Mouse (Mus musculus) gastrocnemius, postnatal 36 days (tissue): ENCODE data around the gene Chmp6. TPM values are rescaled to one million over a fixed set of nuclear protein-coding genes. Genes with fewer than 3 reads are reported as not detected.

Experiments
- DNase-seq, 2 experiments: peaks; one replicate each; pipeline ENCODE4 v3.0.0; 2022
- intact Hi-C: fragments of 180-260 bp; cut with DNase I; formaldehyde crosslinking; loops from one replicate; pipeline ENCODE4 v1.15.1; 2025
- long read RNA-seq, 2 experiments: library from polyadenylated mRNA; stranded (forward); transcript quantifications; one replicate each; pipeline ENCODE4 v2.0.0; 2021
- total RNA-seq, 2 experiments: library from RNA; stranded (reverse); gene quantifications; 2 replicates each; pipeline ENCODE4 v1.2.3; 2021

The Chmp6 gene
- 10 to 100 TPM; 23.6 to 28.6 TPM for total RNA-seq
- long read RNA-seq, experiment 1, transcript Chmp6-201 (8 exons, 1,557 nt): major isoform, 59 of 65 reads
- long read RNA-seq, experiment 1, partial matches to known transcripts: 0 of 65 reads
- long read RNA-seq, experiment 1, other reads (novel, unspliced or antisense): 6 of 65 reads
- long read RNA-seq, experiment 2, transcript Chmp6-201 (8 exons, 1,557 nt): major isoform, 47 of 55 reads
- long read RNA-seq, experiment 2, partial matches to known transcripts: 1 of 55 reads
- long read RNA-seq, experiment 2, other reads (novel, unspliced or antisense): 6 of 55 reads

- intact Hi-C loops: no loop called here
- DNase-seq: peak; percentile 89 to 92
Measured at GRCm38 (mm10) chr11:119913291-119913934, at the start of gene Chmp6. Gene Chmp6, plus strand, starts transcription at chr11:119913441.

GRCm38 (mm10) chr11:119866837-119867236 lies 46.4 kb upstream of the Chmp6 start:
- intact Hi-C loops: no loop called here
- DNase-seq: no peak

GRCm38 (mm10) chr11:119868138-119868537 lies 45.1 kb upstream of the Chmp6 start:
- intact Hi-C loops: no loop called here
- DNase-seq: no peak

GRCm38 (mm10) chr11:119868556-119868955 lies 44.7 kb upstream of the Chmp6 start:
- no peak for DNase-seq

GRCm38 (mm10) chr11:119871141-119871540 lies 42.1 kb upstream of the Chmp6 start:
- no peak for DNase-seq
- intact Hi-C loops: no loop called here

More at GRCm38 (mm10) chr11:119868556-119868955, 44.7 kb upstream of the Chmp6 start:
- intact Hi-C loops: no loop called here

GRCm38 (mm10) chr11:119873643-119874042 lies 39.6 kb upstream of the Chmp6 start:
- intact Hi-C loops: no loop called here
- no peak for DNase-seq

- intact Hi-C loops: no loop called here
- DNase-seq: no peak
Measured at GRCm38 (mm10) chr11:119874841-119875240, 38.4 kb upstream of the Chmp6 start.

- DNase-seq: no peak
- intact Hi-C loops: no loop called here
Measured at GRCm38 (mm10) chr11:119875685-119876084, 37.6 kb upstream of the Chmp6 start.

GRCm38 (mm10) chr11:119877124-119877523 lies 36.1 kb upstream of the Chmp6 start:
- intact Hi-C loops: no loop called here
- no peak for DNase-seq

- intact Hi-C loops: no loop called here
- DNase-seq: no peak
Measured at GRCm38 (mm10) chr11:119879573-119879972, 33.7 kb upstream of the Chmp6 start.

- intact Hi-C loops: no loop called here
- no peak for DNase-seq
Measured at GRCm38 (mm10) chr11:119883646-119884045, 29.6 kb upstream of the Chmp6 start.

GRCm38 (mm10) chr11:119889966-119890365 lies 23.3 kb upstream of the Chmp6 start:
- no peak for DNase-seq
- intact Hi-C loops: no loop called here

- intact Hi-C loops: no loop called here
- DNase-seq: no peak
Measured at GRCm38 (mm10) chr11:119891601-119892215, 21.5 kb upstream of the Chmp6 start.

- DNase-seq: no peak
Measured at GRCm38 (mm10) chr11:119893667-119894236, 19.5 kb upstream of the Chmp6 start.

GRCm38 (mm10) chr11:119894634-119895033 lies 18.6 kb upstream of the Chmp6 start:
- no peak for DNase-seq
- intact Hi-C loops: no loop called here

More at GRCm38 (mm10) chr11:119893667-119894236, 19.5 kb upstream of the Chmp6 start:
- intact Hi-C loops: no loop called here

- intact Hi-C loops: no loop called here
- DNase-seq: no peak
Measured at GRCm38 (mm10) chr11:119897041-119897440, 16.2 kb upstream of the Chmp6 start.

GRCm38 (mm10) chr11:119898976-119899375 lies 14.3 kb upstream of the Chmp6 start:
- DNase-seq: no peak
- intact Hi-C loops: no loop called here

- intact Hi-C loops: no loop called here
Measured at GRCm38 (mm10) chr11:119901174-119901573, 12.1 kb upstream of the Chmp6 start.

GRCm38 (mm10) chr11:119902891-119903290 lies 10.3 kb upstream of the Chmp6 start:
- DNase-seq: no peak

More at GRCm38 (mm10) chr11:119901174-119901573, 12.1 kb upstream of the Chmp6 start:
- no peak for DNase-seq

GRCm38 (mm10) chr11:119904621-119905286 lies 8.5 kb upstream of the Chmp6 start:
- DNase-seq: peak; percentile 31 to 44
- intact Hi-C loops: loop anchor here (1.0 kb wide), 1 partner anchor 401 kb away; no protein-coding TSS in a partner anchor

More at GRCm38 (mm10) chr11:119902891-119903290, 10.3 kb upstream of the Chmp6 start:
- intact Hi-C loops: no loop called here
